Mouse (Mus musculus): ENCODE measurements around the gene Gm9733.
"Not testable (repeated sequence)": the region's sequence is repeated elsewhere in the genome, so short reads cannot be mapped to it uniquely, and the experiment has no call there.

The Gm9733 gene

GRCm38 (mm10) chr3:15332063-15332462, at the start of gene Gm9733:
Gene Gm9733 (minus strand): TSS chr3:15332302.
- DNase-seq (ENCODE audit: low spot score in 2 of 2), result no peak

DNA sequence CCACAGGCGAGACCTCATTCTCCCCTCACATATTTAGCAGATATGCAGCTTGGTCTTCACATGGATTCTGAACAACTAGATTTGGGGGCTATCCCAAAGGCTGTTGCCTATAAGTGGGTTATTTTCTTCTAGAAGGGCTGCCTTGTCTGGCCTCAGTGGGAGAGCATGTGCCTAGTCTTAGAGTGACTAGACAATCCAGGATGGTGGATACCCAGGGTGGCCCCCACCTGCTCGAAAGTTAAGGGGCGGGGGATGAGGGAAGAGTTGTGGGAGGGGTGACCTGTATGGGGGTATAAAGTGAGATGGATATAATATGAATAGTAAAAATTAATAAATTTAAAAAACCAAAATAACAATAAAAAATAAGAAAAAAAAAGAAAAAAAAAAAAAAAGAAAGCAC, 23.6 kb upstream of the Gm9733 start:
- DNase-seq (ENCODE audit: low spot score in 2 of 2), result not testable (repeated sequence)

DNA sequence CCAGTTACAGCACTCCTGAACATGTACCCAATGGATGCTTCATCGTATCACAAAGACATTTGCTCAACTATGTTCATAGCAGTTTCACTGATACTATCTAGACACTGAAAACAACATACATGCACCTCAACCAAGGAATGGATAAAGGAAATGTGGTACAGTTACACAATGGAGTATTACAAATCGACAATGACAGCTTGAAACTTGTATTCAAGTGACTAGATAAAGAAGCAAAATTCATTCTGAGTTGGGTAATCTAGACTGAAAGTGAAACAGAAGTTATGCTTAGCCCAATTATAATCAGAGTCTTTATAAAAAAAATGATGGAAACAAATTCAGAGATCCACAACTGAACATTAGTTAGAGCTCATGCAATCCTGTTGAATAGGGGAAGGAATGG, 18.2 kb upstream of the Gm9733 start:
- DNase-seq (ENCODE audit: low spot score in 2 of 2), result not testable (repeated sequence)

- not testable (repeated sequence) for DNase-seq (ENCODE audit: low spot score in 2 of 2)
Observed at GRCm38 (mm10) chr3:15345606-15346005, 13.5 kb upstream of the Gm9733 start.

DNA sequence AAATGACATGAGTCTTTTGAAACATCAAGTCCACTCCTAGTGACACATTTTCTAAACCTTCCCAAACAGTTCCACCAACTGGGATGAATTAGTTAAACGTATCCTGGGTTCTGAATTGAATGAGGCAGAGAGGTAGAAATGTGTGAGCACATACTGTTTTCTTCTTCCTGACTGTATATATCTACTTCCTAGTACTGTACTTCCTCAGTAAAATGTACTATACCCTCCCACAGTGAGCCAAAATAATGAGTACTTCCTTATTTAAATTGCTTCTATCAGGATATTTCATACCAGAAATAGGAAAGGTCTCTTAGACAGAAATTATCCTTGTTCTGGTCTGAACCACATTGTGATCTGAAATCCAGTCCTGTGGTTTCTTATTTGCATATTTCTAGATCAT, 8.2 kb upstream of the Gm9733 start:
- no peak for DNase-seq (ENCODE audit: low spot score in 2 of 2)

- DNase-seq (ENCODE audit: low spot score in 2 of 2), result no peak
Observed at GRCm38 (mm10) chr3:15334182-15334581, 2.1 kb upstream of the Gm9733 start.

DNA sequence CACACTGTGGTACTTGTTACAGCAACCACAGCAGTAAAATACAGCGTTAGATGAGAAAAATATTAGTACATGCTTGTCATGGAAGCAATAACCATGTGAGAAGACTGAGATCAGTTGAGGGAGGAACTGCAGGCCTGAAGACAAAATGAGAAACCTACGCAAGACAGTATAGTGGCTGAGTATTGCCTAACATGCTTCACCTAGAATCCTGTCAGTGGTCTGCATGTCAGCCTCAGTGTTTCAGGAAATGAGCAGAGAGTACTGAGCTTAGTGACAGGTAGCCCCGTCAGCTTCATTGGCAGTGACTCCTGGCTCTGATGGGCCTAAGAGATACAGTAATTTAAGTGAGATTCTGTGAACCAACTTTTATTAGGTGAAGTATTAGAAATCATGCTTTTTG, 557 bp downstream of the Gm9733 start:
- DNase-seq (ENCODE audit: low spot score in 2 of 2), result no peak

DNA sequence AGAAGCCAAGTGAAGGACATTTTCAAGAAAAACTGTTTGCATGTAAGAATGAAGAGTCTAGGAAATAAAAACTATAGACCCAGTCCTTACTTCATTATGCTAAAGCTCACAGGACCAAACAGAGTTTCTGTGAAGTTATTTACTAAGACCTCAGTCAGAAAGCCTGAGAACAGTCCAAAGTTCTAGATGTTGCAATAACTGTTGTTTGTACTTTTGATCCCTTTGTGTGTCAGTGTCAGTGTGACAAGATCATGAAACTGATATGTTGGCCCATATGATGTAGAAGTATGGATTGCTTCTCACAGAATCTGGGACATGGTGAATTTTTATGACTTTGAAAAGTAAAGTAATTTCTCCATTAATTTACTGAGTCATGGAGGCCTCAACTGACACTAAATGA, 2.6 kb downstream of the Gm9733 start:
- no peak for DNase-seq (ENCODE audit: low spot score in 2 of 2)

GRCm38 (mm10) chr3:15284424-15285328, 47.4 kb downstream of the Gm9733 start:
- no peak for DNase-seq (ENCODE audit: low spot score in 2 of 2)

DNA sequence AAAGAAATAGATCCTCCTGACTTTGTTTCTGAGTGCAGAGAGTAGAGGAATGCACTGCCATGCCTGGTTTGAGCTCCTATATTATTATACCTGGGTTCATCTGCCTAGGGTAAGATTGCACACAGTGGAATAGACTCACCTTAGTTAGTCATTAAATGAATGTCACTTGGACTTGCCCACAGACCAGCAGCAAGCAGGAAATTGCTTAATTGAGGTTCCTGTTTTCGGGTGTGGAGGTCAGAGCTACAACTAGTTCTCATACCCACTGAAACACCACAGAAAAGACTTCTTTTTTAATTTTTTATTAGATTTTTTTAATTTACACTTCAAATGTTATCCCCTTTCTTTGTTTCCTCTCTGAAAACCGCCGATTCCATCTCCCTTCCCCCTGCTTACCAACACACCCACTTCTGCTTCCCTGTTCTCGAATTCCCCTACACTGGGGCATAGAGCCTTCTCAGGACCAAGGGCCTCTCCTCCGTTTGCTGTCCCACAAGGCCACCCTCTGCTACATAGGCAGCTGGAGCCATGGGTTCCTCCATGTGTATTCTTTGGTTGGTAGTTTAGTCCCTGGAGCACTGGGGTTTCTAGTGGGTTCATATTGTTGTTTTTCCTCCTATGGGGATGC, 56.1 kb downstream of the Gm9733 start:
- no peak for DNase-seq (ENCODE audit: low spot score in 2 of 2)

GRCm38 (mm10) chr3:15264450-15264849, 67.7 kb downstream of the Gm9733 start:
- peak in 1 of 2 experiments; percentile 22 for DNase-seq (ENCODE audit: low spot score in 2 of 2)

DNA sequence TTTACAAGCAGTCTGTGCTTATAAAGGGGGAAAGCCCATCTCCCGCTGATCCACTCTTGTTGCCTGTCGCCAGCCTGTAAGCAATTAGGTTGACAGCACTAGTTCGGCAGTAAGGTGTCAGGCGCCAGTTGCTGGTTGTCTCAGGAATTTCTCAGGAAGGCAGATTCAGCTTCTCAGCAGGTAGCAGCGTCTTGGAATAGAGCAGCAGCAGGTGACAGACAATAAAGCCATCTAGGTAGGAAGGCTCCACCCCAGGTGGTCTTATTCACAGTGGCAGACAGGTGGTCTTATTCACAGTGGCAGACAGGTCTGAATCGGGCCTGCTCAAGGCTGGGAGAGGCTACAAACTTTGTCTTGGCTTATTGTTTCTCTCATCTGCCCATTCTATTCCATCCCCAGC, 76.4 kb downstream of the Gm9733 start:
- no peak for DNase-seq (ENCODE audit: low spot score in 2 of 2)

Measured in right cerebral cortex, adult 2 months (tissue).